Mouse (Mus musculus): Measurements from ENCODE around the gene Nmnat2. TPM values are rescaled to one million over a fixed set of nuclear protein-coding genes. Genes with fewer than 3 reads are reported as not detected.

Nmnat2 gene
- polyA plus RNA-seq, 1 experiment from 2014 or later = 5.0 TPM

DNA sequence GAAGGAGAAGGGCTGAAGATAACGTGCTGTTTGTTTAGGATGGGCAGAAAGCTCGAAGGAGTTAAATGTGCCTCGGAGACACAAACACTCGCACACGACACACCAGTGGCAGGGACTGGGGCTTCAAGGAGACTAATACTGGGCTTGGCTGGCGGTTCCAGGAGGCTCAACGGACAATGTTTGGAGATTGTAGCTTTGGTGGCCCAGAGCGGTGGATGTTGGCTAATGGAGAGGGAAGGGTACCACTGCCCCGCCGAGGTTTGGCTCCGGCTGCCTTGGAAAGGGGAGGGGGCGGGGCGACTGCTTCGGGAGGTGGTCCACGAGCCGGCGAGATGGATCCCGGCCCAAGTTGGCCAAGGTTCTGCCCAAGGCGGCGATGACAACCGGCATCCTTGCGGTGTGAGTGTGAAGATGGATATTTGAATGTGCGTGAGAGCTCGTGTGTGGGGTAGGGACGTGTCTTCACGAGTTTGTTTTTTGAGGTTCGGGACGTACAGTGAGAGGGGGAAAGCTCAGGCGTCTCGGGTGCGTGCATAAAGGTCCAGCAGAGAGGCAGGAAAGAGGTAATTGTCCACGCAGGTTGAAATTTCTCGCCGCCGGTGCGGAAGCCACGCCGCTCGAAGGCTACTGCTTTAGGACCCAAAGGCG lies 895 bp downstream of the Nmnat2 start:
- H3K4me1 ChIP-seq = peaks cover 16% of the 10 kb centered on the region
- H3K4me2 ChIP-seq = peak overlapping the region; percentile 77
- H3K9ac ChIP-seq = no peak overlapping the region
- H3K9me3 ChIP-seq = no peaks in the 10 kb centered on the region
- no peaks in the 10 kb centered on the region for H3K36me3 ChIP-seq
- peaks cover 44% of the 10 kb centered on the region for H3K27me3 ChIP-seq
- 1% methylated on average over 40 of the region's 40 CpGs for WGBS
- no peak overlapping the region for H3K27ac ChIP-seq
- peak; percentile 27; the same call in 1 of the 2 replicates for ATAC-seq (ENCODE audit: borderline replicate concordance, extremely low read depth, low FRiP score, low TSS enrichment)
- H3K4me3 ChIP-seq = peak overlapping the region; percentile 48

DNA sequence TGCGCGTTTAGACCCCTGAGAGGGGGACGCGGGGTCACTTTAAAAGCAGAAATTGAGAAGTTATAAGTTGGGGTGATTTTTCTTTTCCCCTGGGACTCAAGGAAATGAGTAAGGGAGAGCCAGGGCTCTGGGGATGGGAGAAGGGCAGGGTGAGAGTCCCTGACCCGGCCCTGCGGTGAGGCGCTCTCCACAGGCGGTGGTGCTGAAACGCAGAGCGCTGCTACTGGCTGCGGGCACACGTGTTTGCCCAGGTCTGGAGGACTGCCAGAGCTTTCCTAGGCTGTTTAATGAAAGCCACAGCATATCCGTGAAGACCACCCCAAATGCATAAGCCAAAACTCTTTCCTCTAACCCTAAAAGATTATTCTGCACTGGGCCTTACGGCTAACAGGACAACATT lies 1.4 kb downstream of the Nmnat2 start:
- no peak overlapping the region for H3K27ac ChIP-seq
- H3K4me1 ChIP-seq = peaks cover 16% of the 10 kb centered on the region
- H3K27me3 ChIP-seq = peaks cover 44% of the 10 kb centered on the region
- WGBS = 3% methylated on average over 14 of the region's 14 CpGs
- no peaks in the 10 kb centered on the region for H3K9me3 ChIP-seq
- H3K9ac ChIP-seq = no peak overlapping the region
- peak overlapping the region; percentile 48 for H3K4me3 ChIP-seq
- H3K4me2 ChIP-seq = peak overlapping the region; percentile 77
- ATAC-seq (ENCODE audit: borderline replicate concordance, extremely low read depth, low FRiP score, low TSS enrichment) = no peak
- no peaks in the 10 kb centered on the region for H3K36me3 ChIP-seq

GRCm38 (mm10) chr1:152964344-152964743 lies 9.6 kb downstream of the Nmnat2 start:
- no peak for ATAC-seq (ENCODE audit: borderline replicate concordance, extremely low read depth, low FRiP score, low TSS enrichment)
- 75% methylated on average over 10 of the region's 10 CpGs for WGBS
- Histone ChIP-seq H3K4me1 (no peaks in the 10 kb centered on the region), H3K4me3 (no peak overlapping the region), H3K9me3 (no peaks in the 10 kb centered on the region), H3K4me2 (no peak overlapping the region), H3K9ac (no peak overlapping the region), H3K36me3 (no peaks in the 10 kb centered on the region), H3K27me3 (no peaks in the 10 kb centered on the region), H3K27ac (no peak overlapping the region)

GRCm38 (mm10) chr1:152966222-152966621 lies 11.4 kb downstream of the Nmnat2 start:
- WGBS = 59% methylated on average over 6 of the region's 6 CpGs
- H3K4me2 ChIP-seq = no peak overlapping the region
- no peaks in the 10 kb centered on the region for H3K4me1 ChIP-seq
- no peak overlapping the region for H3K27ac ChIP-seq
- H3K9me3 ChIP-seq = no peaks in the 10 kb centered on the region
- no peak for ATAC-seq (ENCODE audit: borderline replicate concordance, extremely low read depth, low FRiP score, low TSS enrichment)
- H3K27me3 ChIP-seq = no peaks in the 10 kb centered on the region
- H3K36me3 ChIP-seq = no peaks in the 10 kb centered on the region
- no peak overlapping the region for H3K9ac ChIP-seq
- H3K4me3 ChIP-seq = no peak overlapping the region

DNA sequence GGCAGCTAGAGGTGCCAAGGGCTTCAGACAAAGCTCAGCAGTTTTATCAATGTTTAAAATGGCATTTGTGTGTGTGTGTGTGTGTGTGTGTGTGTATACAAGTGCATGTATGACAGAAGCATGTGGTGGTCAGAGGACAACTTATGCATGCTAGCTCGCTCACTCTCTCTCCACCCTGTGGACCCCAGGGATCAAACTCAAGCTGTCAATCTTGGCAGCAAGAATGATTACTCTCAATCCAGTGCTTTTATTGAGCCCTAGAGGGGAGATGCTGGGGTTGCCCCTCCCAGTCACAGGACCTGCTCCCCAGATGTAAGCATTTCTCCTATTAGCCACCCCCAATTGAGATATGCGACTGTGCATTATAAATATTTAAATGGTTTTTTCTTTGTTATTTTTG lies 11.9 kb downstream of the Nmnat2 start:
- H3K9me3 ChIP-seq = no peaks in the 10 kb centered on the region
- no peaks in the 10 kb centered on the region for H3K27me3 ChIP-seq
- 90% methylated on average over 2 of the region's 2 CpGs for WGBS
- H3K4me3 ChIP-seq = no peak overlapping the region
- H3K27ac ChIP-seq = no peak overlapping the region
- no peak for ATAC-seq (ENCODE audit: borderline replicate concordance, extremely low read depth, low FRiP score, low TSS enrichment)
- no peaks in the 10 kb centered on the region for H3K4me1 ChIP-seq
- no peaks in the 10 kb centered on the region for H3K36me3 ChIP-seq
- no peak overlapping the region for H3K4me2 ChIP-seq
- H3K9ac ChIP-seq = no peak overlapping the region

- ATAC-seq (ENCODE audit: borderline replicate concordance, extremely low read depth, low FRiP score, low TSS enrichment) = no peak
- H3K4me2 ChIP-seq = no peak overlapping the region
- H3K4me1 ChIP-seq = no peaks in the 10 kb centered on the region
- 46% methylated on average over 4 of the region's 4 CpGs for WGBS
- no peaks in the 10 kb centered on the region for H3K27me3 ChIP-seq
- H3K27ac ChIP-seq = no peak overlapping the region
- no peak overlapping the region for H3K4me3 ChIP-seq
- H3K9ac ChIP-seq = no peak overlapping the region
- H3K9me3 ChIP-seq = no peaks in the 10 kb centered on the region
- no peaks in the 10 kb centered on the region for H3K36me3 ChIP-seq
These were observed 14.3 kb downstream of the Nmnat2 start for GRCm38 (mm10) chr1:152969081-152969480.

GRCm38 (mm10) chr1:152972957-152973356 lies 18.2 kb downstream of the Nmnat2 start:
- H3K36me3 ChIP-seq = no peaks in the 10 kb centered on the region
- H3K27ac ChIP-seq = no peak overlapping the region
- no peak overlapping the region for H3K4me2 ChIP-seq
- 46% methylated on average over 4 of the region's 4 CpGs for WGBS
- no peaks in the 10 kb centered on the region for H3K9me3 ChIP-seq
- H3K4me3 ChIP-seq = no peak overlapping the region
- no peaks in the 10 kb centered on the region for H3K27me3 ChIP-seq
- no peaks in the 10 kb centered on the region for H3K4me1 ChIP-seq
- no peak overlapping the region for H3K9ac ChIP-seq
- no peak for ATAC-seq (ENCODE audit: borderline replicate concordance, extremely low read depth, low FRiP score, low TSS enrichment)

- Histone ChIP-seq H3K4me2 (no peak overlapping the region), H3K27ac (no peak overlapping the region), H3K4me1 (no peaks in the 10 kb centered on the region), H3K27me3 (no peaks in the 10 kb centered on the region), H3K9ac (no peak overlapping the region), H3K36me3 (no peaks in the 10 kb centered on the region), H3K9me3 (no peaks in the 10 kb centered on the region), H3K4me3 (no peak overlapping the region)
- WGBS = 42% methylated on average over 5 of the region's 5 CpGs
- no peak for ATAC-seq (ENCODE audit: borderline replicate concordance, extremely low read depth, low FRiP score, low TSS enrichment)
These were observed 18.6 kb downstream of the Nmnat2 start for GRCm38 (mm10) chr1:152973421-152973820.

GRCm38 (mm10) chr1:152973861-152974260 lies 19.1 kb downstream of the Nmnat2 start:
- Histone ChIP-seq H3K27ac (no peak overlapping the region), H3K4me2 (no peak overlapping the region), H3K4me3 (no peak overlapping the region), H3K36me3 (no peaks in the 10 kb centered on the region), H3K9me3 (no peaks in the 10 kb centered on the region), H3K27me3 (no peaks in the 10 kb centered on the region), H3K4me1 (no peaks in the 10 kb centered on the region), H3K9ac (no peak overlapping the region)
- WGBS = 44% methylated on average over 4 of the region's 4 CpGs
- ATAC-seq (ENCODE audit: borderline replicate concordance, extremely low read depth, low FRiP score, low TSS enrichment) = no peak

DNA sequence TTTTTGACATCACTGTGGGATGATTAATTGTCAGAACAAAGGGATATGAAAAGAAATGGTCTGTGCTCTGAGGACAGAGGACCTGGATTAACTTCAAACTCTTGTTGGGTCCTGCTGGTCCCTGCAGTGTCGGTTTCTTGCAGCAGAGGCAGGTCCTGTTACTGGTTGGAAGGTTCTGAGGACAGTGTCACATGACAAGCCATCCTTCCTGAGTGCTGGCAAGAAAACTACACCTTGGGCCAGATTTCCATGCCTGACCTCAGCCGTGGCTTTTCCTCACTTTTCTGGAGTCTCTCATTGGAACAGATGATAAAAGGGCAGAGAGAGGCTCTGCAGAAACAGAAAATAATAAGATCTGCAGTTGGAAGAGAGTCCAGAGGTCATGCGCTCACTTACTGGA lies 20.4 kb downstream of the Nmnat2 start:
- Histone ChIP-seq H3K9me3 (no peaks in the 10 kb centered on the region), H3K4me2 (no peak overlapping the region), H3K9ac (no peak overlapping the region), H3K27ac (no peak overlapping the region), H3K4me1 (no peaks in the 10 kb centered on the region), H3K4me3 (no peak overlapping the region), H3K27me3 (no peaks in the 10 kb centered on the region), H3K36me3 (no peaks in the 10 kb centered on the region)
- no peak for ATAC-seq (ENCODE audit: borderline replicate concordance, extremely low read depth, low FRiP score, low TSS enrichment)
- WGBS = 71% methylated on average over 3 of the region's 3 CpGs

DNA sequence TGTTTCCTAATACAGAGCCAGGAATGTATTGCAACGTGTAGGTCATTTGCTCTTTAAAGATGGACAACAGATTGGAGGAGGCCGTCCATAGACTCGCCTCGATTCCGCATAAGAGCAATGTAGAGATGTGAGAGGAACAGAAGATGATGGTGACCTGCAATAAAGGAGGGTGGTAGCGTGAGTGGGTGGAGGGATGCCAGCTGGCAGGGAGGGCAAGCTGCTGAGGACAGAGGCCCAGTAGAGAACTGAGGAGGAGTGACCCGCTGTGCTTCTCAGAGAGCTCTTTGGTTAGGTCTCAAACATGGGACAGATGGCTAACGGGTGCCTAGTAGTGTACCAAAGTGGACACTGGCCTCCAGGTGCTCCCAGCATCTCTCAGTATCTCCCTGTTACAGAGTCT lies 23.9 kb downstream of the Nmnat2 start:
- 87% methylated on average over 8 of the region's 8 CpGs for WGBS
- no peak overlapping the region for H3K27ac ChIP-seq
- no peak overlapping the region for H3K4me2 ChIP-seq
- no peak overlapping the region for H3K4me3 ChIP-seq
- H3K4me1 ChIP-seq = no peaks in the 10 kb centered on the region
- ATAC-seq (ENCODE audit: borderline replicate concordance, extremely low read depth, low FRiP score, low TSS enrichment) = no peak
- H3K27me3 ChIP-seq = no peaks in the 10 kb centered on the region
- H3K9ac ChIP-seq = no peak overlapping the region
- no peaks in the 10 kb centered on the region for H3K9me3 ChIP-seq
- no peaks in the 10 kb centered on the region for H3K36me3 ChIP-seq

DNA sequence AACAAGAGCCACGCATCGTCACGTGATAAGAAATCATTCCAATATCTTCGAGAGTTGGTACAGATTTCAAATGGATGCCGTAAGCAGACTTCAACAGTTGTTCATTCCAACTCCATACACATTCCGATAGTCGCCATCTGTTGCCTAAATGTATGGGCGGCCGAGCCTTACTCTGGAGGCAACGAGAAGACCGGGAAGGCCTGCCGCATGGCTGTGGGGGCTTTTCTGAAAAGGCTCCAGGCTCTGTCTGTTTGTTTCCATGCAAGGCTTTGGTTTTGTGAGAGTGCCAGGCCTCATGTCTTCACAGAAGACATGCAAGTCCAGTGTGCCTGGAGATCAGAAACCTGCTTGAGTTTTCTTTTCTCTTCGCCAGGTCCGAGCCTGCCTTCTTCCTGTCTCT lies 28.6 kb downstream of the Nmnat2 start:
- no peak overlapping the region for H3K4me3 ChIP-seq
- no peak overlapping the region for H3K4me2 ChIP-seq
- H3K9ac ChIP-seq = no peak overlapping the region
- WGBS = 88% methylated on average over 14 of the region's 14 CpGs
- no peaks in the 10 kb centered on the region for H3K9me3 ChIP-seq
- no peak overlapping the region for H3K27ac ChIP-seq
- no peaks in the 10 kb centered on the region for H3K36me3 ChIP-seq
- no peak for ATAC-seq (ENCODE audit: borderline replicate concordance, extremely low read depth, low FRiP score, low TSS enrichment)
- H3K27me3 ChIP-seq = no peaks in the 10 kb centered on the region
- H3K4me1 ChIP-seq = no peaks in the 10 kb centered on the region

GRCm38 (mm10) chr1:152986981-152987380 lies 32.2 kb downstream of the Nmnat2 start:
- 49% methylated on average over 3 of the region's 3 CpGs for WGBS
- Histone ChIP-seq H3K4me1 (no peaks in the 10 kb centered on the region), H3K9ac (no peak overlapping the region), H3K9me3 (no peaks in the 10 kb centered on the region), H3K27ac (peak overlapping the region; percentile 8; the same call in 1 of the 2 replicates), H3K4me2 (no peak overlapping the region), H3K36me3 (no peaks in the 10 kb centered on the region), H3K4me3 (no peak overlapping the region), H3K27me3 (no peaks in the 10 kb centered on the region)
- peak; percentile 46; the same call in 1 of the 2 replicates for ATAC-seq (ENCODE audit: borderline replicate concordance, extremely low read depth, low FRiP score, low TSS enrichment)

Measured in lung, embryonic 15.5 days (tissue).